Mouse (Mus musculus) left cerebral cortex, adult 2 months (tissue): ENCODE data around the gene Ddt. TPM values are rescaled to one million over a fixed set of nuclear protein-coding genes. Genes with fewer than 3 reads are reported as not detected.
"Not testable (repeated sequence)": the region's sequence is repeated elsewhere in the genome, so short reads cannot be mapped to it uniquely, and the experiment has no call there.

Source experiments
- DNase-seq, 2 experiments: peaks; one replicate each; pipeline ENCODE4 v3.0.0; 2021 to 2022; ENCODE audit warnings: low spot score in 2 of 2, mixed read lengths in 1 of 2; ENCODE audit errors: extremely low spot score in 1 of 2
- H3K27ac ChIP-seq: fragments of 200-600 bp; 2 replicates; pipeline ENCODE4 v1.8.1; 2022
- H3K4me3 ChIP-seq: fragments of 200-600 bp; 2 replicates; pipeline ENCODE4 v1.8.1; 2022
- CTCF ChIP-seq: fragments of 200-600 bp; IDR thresholded peaks from 2 replicates; pipeline ENCODE4 v1.8.1; 2022; ENCODE audit warnings: antibody characterized with exemption, mild to moderate bottlenecking, moderate library complexity
- intact Hi-C: fragments of 180-260 bp; cut with DNase I; formaldehyde crosslinking; loops from one replicate; pipeline ENCODE4 v1.15.1; 2025
- total RNA-seq, 2 experiments: library from RNA; stranded (reverse); gene quantifications; 2 replicates each; pipeline ENCODE4 v1.2.3; 2021

Ddt gene
- total RNA-seq, 2 experiments from 2014 or later: 43.3 to 49.3 TPM

DNA sequence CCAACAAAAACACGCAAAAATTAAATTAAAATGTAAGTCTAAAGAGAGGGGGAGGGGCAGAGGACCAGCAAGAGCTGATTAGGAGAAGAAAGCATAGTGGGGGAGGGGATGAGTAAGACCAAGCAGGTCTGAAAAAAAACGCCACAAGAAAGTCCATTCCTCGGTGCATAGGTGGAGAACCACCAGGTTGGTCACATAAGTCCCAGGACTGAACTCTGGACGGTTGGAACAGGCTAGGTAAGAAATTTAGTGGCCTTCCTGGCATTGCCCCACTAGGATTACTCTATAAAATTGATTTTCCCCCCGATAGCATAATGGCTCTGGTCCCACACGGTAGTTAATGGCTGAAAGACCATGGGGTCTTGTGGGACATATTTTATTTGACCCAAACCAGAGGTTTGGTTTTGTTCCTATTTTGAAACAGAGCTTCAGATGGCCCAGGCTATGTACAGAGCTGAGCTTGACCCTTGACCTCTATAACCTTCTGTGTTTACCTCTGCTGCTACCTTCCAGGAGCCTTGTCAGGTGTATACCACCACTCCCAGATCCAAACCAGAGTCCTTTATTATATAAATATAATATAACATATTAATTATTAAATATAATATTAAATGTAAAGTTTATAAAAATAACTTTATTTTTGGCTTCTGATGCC is 16.0 kb upstream of the Ddt start:
- Histone ChIP-seq H3K4me3 (no peak overlapping the region), H3K27ac (no peak overlapping the region)
- TF ChIP-seq CTCF: no peak
- intact Hi-C loops: no loop called here
- no peak for DNase-seq

GRCm38 (mm10) chr10:75788277-75788676 is 15.1 kb upstream of the Ddt start:
- Histone ChIP-seq H3K4me3 (no peak overlapping the region), H3K27ac (no peak overlapping the region)
- no peak for DNase-seq
- intact Hi-C loops: no loop called here
- no peak for TF ChIP-seq CTCF

DNA sequence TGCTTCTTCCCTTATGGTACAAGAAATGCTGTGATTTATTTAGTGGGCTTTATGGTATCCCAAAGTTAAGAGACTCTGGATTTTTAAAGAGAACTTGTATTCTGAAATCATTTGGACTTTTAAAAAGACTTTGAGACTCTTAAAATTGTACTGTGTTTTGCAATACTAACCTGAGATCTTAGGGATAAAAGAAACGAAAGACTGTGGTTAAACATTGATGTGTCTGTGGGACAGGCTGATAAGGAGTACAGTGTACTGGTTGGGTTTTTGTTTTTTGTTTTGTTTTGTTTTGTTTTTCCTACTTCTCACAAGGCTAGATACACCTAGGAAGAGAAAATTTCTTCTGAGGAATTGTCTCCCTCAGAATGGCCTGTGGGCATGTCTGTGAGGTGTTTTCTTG is 12.2 kb upstream of the Ddt start:
- DNase-seq: no peak
- Histone ChIP-seq H3K4me3 (no peak overlapping the region), H3K27ac (no peak overlapping the region)
- no peak for TF ChIP-seq CTCF
- intact Hi-C loops: no loop called here

GRCm38 (mm10) chr10:75780769-75781578 is 7.8 kb upstream of the Ddt start, which contains the start of the genes Gm20441 and Gstt3:
Gene Gm20441, minus strand, starts transcription at chr10:75780954.
Gene Gstt3, minus strand, starts transcription at chr10:75781414.
- intact Hi-C loops: no loop called here
- peak within 1 kb of the TSS; percentile 39 for H3K4me3 ChIP-seq
- DNase-seq: no peak
- no peak for TF ChIP-seq CTCF
- H3K27ac ChIP-seq: no peak within 1 kb of the TSS

DNA sequence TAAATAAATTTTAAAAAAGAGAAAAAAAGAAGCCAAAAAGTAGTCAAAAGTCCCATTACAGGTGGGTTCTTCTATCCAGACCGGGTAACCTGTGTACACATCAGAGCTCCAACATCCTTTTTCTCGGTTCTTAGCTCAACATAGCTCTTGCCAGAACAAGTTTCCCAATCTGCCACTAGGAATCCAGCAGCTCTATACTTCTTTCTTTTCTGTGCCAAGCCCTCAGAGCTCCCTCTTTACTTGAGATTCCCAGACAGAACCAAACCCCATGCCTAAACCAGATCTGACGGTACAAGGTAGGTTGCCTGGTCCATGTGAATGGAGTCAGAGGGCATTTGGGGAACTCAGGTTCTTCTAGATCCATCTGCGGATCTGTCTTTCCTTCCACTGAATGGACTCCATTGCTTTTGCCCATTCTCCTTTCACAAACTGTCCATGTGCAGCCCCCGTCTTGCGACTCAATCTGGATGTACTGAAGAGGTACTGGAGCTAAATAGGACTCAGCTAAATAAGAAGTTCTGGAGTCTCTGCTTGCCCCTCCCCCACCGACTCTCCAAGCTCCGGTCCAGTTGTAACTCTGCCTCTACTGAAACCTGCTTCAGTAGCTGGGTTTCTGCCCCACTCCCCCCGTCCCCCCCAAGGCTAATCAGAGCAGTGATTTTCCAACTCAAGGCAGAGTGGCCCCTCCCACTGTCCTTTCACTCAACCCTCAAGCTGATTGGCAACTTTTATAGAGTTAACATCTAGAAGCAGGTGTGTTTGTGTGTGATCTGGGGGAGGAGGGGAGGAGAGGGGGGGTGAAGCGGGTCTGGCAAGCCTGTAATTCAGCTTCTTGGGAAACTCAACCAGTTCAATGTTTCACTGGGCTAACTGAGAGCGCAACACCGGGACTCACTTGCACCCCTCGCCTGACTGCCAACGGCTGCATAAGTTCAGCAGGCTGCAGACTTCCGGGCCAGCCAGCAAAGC is 6.3 kb upstream of the Ddt start:
- no peak overlapping the region for H3K27ac ChIP-seq
- TF ChIP-seq CTCF: no peak
- intact Hi-C loops: no loop called here

GRCm38 (mm10) chr10:75777885-75778284 is 4.7 kb upstream of the Ddt start:
- intact Hi-C loops: no loop called here
- no peak overlapping the region for H3K4me3 ChIP-seq
- no peak for DNase-seq
- TF ChIP-seq CTCF: no peak
- H3K27ac ChIP-seq: no peak overlapping the region

More for the DNA sequence above, 6.3 kb upstream of the Ddt start:
- H3K4me3 ChIP-seq: no peak overlapping the region
- no peak for DNase-seq

GRCm38 (mm10) chr10:75776562-75776961 is 3.3 kb upstream of the Ddt start:
- Histone ChIP-seq H3K4me3 (no peak overlapping the region), H3K27ac (no peak overlapping the region)
- intact Hi-C loops: no loop called here
- no peak for TF ChIP-seq CTCF
- no peak for DNase-seq

- TF ChIP-seq CTCF: no peak
- Histone ChIP-seq H3K27ac (no peak overlapping the region), H3K4me3 (no peak overlapping the region)
- intact Hi-C loops: no loop called here
- no peak for DNase-seq
These were observed 1.4 kb upstream of the Ddt start for GRCm38 (mm10) chr10:75774587-75774986.

- no peak for DNase-seq
- Histone ChIP-seq H3K4me3 (no peak overlapping the region), H3K27ac (no peak overlapping the region)
- TF ChIP-seq CTCF: no peak
- intact Hi-C loops: no loop called here
These were observed 888 bp upstream of the Ddt start for GRCm38 (mm10) chr10:75774102-75774501.

GRCm38 (mm10) chr10:75767756-75768155 is 5.5 kb downstream of the Ddt start:
- DNase-seq, H3K27ac ChIP-seq, H3K4me3 ChIP-seq, intact Hi-C loops: not testable (repeated sequence)

- H3K4me3 ChIP-seq: no peak overlapping the region
- no peak for TF ChIP-seq CTCF
- no peak overlapping the region for H3K27ac ChIP-seq
- intact Hi-C loops: no loop called here
- no peak for DNase-seq
These were observed 6.4 kb downstream of the Ddt start for GRCm38 (mm10) chr10:75766856-75767255.
